Mouse (Mus musculus) liver, embryonic 14.5 days (tissue): ENCODE data around the gene Olfr287.

Experiments used
- CTCF ChIP-seq: IDR thresholded peaks from 2 replicates; pipeline ENCODE4 v1.5.1; 2016; ENCODE audit warnings: antibody characterized with exemption, low read depth, control low read depth
- EP300 ChIP-seq: IDR thresholded peaks from 2 replicates; pipeline ENCODE4 v1.6.1; 2016; ENCODE audit warnings: antibody characterized with exemption, low read depth

GRCm38 (mm10) chr15:98157253-98157652, 63.6 kb downstream of the Olfr287 start:
- TF ChIP-seq CTCF (no peak), EP300 (no peak)
